In the genomic region with DNA sequence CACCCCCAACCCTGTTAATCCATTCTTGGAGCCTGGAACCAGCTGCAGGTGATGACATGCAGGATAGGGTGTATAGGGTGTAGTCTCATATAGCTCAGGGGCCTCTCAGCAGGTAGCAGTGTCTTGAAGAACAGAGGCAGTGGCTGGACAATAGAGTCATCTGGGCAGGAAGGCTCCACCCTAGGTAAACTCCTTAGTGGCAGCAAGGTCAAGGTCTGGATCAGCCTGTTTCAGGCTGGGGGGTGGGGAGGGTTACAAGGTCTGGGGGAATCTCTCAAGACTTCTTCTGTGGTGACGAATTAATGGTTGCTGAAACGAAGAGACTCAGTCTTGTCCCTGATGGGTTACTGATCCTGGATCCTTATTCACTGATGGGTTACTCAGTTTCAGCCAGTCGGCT, we compare ENCODE assay signal across 26 mouse cellular contexts.
"Had no signal": no experiment of that assay in that cellular context is flagged by ENCODE, and none has a peak within 500 bp of the region (broad histone marks: within the 10 kb centered on the region; RNA-seq: fewer than 3 reads in every experiment).

No protein-coding gene starts in this region.

- H3K4me1 ChIP-seq: heart, embryonic 13.5 days; heart, embryonic 15.5 days; hindbrain, embryonic 13.5 days; hindbrain, embryonic 15.5 days; limb, embryonic 13.5 days; limb, embryonic 15.5 days; liver, embryonic 12.5 days had no signal

- H3K27me3 ChIP-seq: heart, embryonic 13.5 days; heart, embryonic 15.5 days; hindbrain, embryonic 13.5 days; hindbrain, embryonic 15.5 days; limb, embryonic 13.5 days; limb, embryonic 15.5 days; liver, embryonic 12.5 days had no signal

- H3K9ac ChIP-seq: heart, embryonic 13.5 days; heart, embryonic 15.5 days; hindbrain, embryonic 13.5 days; hindbrain, embryonic 15.5 days; limb, embryonic 13.5 days; limb, embryonic 15.5 days; liver, embryonic 12.5 days; liver, embryonic 14.5 days had no signal

- H3K36me3 ChIP-seq: heart, embryonic 13.5 days; heart, embryonic 15.5 days; hindbrain, embryonic 13.5 days; hindbrain, embryonic 15.5 days; limb, embryonic 13.5 days; limb, embryonic 15.5 days; liver, embryonic 12.5 days had no signal

- ATAC-seq: hindbrain, postnatal 0 days; intestine, embryonic 16.5 days; liver, embryonic 12.5 days had no signal

- H3K4me3 ChIP-seq: heart, adult 2 months; heart, embryonic 13.5 days; heart, embryonic 15.5 days; hindbrain, embryonic 13.5 days; hindbrain, embryonic 15.5 days; layer of hippocampus, adult 2 months; left cerebral cortex, adult 2 months; limb, embryonic 13.5 days; limb, embryonic 15.5 days; liver, embryonic 12.5 days had no signal

- DNase-seq: gastrocnemius, postnatal 14 days; gastrocnemius, postnatal 36 days; heart, adult 11 months; heart, adult 2 months; heart, postnatal 14 days; heart, postnatal 36 days; kidney, adult 11 months; kidney, adult 2 months; kidney, adult 9 months; kidney, postnatal 10 days; kidney, postnatal 25 days; kidney, postnatal 4 days; left cerebral cortex, postnatal 4 days had no signal

- H3K4me2 ChIP-seq: heart, embryonic 11.5 days; heart, embryonic 13.5 days; heart, embryonic 15.5 days; hindbrain, embryonic 13.5 days; hindbrain, embryonic 15.5 days; limb, embryonic 13.5 days; limb, embryonic 15.5 days; liver, embryonic 12.5 days had no signal

- H3K27ac ChIP-seq: heart, adult 2 months; heart, embryonic 13.5 days; heart, embryonic 15.5 days; hindbrain, embryonic 13.5 days; hindbrain, embryonic 15.5 days; hindbrain, postnatal 0 days; layer of hippocampus, adult 2 months; left cerebral cortex, adult 2 months; limb, embryonic 13.5 days; limb, embryonic 15.5 days; liver, embryonic 12.5 days; liver, embryonic 14.5 days had no signal

- H3K9me3 ChIP-seq: heart, embryonic 13.5 days; heart, embryonic 15.5 days; hindbrain, embryonic 13.5 days; hindbrain, embryonic 15.5 days; limb, embryonic 13.5 days; limb, embryonic 15.5 days; liver, embryonic 12.5 days had no signal
